In genomic region chr12:30244194-30244593, GRCm38 (mm10) we compare ENCODE assay signal across 10 mouse cellular contexts.
DNase-seq lines count a peak whose midpoint lies in the region; ATAC-seq and TF ChIP-seq lines count a peak whose summit lies in the region.
"Had no signal": no experiment of that assay in that cellular context is flagged by ENCODE, and none has a peak within 500 bp of the region (broad histone marks: within the 10 kb centered on the region; RNA-seq: fewer than 3 reads in every experiment).

No protein-coding gene starts in this region.

- 0 out of 2 replicates have a peak, but pooled peaks cover 3% of the 10 kb centered on the region for H3K4me1 ChIP-seq in embryonic facial prominence, embryonic 14.5 days (ENCODE audit: control insufficient read depth, insufficient read depth, low read length)
- H3K4me1 ChIP-seq in embryonic facial prominence, embryonic 10.5 days: no peaks in the 10 kb centered on the region
- H3K4me1 ChIP-seq in lung, embryonic 14.5 days (ENCODE audit: insufficient read depth): no peaks in the 10 kb centered on the region
- H3K4me1 ChIP-seq: limb, embryonic 15.5 days had no signal

- TF ChIP-seq CTCF in lung, embryonic 14.5 days (IDR thresholded peaks at IDR 0.05; ENCODE audit: low read depth): no peak

- H3K4me2 ChIP-seq in embryonic facial prominence, embryonic 14.5 days (ENCODE audit: low read depth, low read length): no peak overlapping the region
- no peak overlapping the region for H3K4me2 ChIP-seq in lung, embryonic 14.5 days
- H3K4me2 ChIP-seq: limb, embryonic 15.5 days had no signal

- no peaks in the 10 kb centered on the region for H3K27me3 ChIP-seq in embryonic facial prominence, embryonic 14.5 days (replicated peaks; ENCODE audit: control insufficient read depth, insufficient read depth, low read length)
- no peaks in the 10 kb centered on the region for H3K27me3 ChIP-seq in embryonic facial prominence, embryonic 10.5 days (replicated peaks; ENCODE audit: low read depth, poor library complexity, severe bottlenecking)
- H3K27me3 ChIP-seq in lung, embryonic 14.5 days (ENCODE audit: insufficient read depth, low read length): no peaks in the 10 kb centered on the region
- H3K27me3 ChIP-seq: limb, embryonic 15.5 days had no signal

- H3K9ac ChIP-seq in embryonic facial prominence, embryonic 14.5 days (ENCODE audit: low read depth, low read length): no peak overlapping the region
- no peak overlapping the region for H3K9ac ChIP-seq in lung, embryonic 14.5 days
- H3K9ac ChIP-seq: limb, embryonic 15.5 days had no signal

- no peak overlapping the region for H3K27ac ChIP-seq in embryonic facial prominence, embryonic 14.5 days (replicated peaks; ENCODE audit: low read depth, low read length)
- H3K27ac ChIP-seq in embryonic facial prominence, embryonic 10.5 days (replicated peaks): no peak overlapping the region
- H3K27ac ChIP-seq in lung, embryonic 14.5 days (ENCODE audit: low read depth): no peak overlapping the region
- H3K27ac ChIP-seq: limb, embryonic 15.5 days had no signal

- H3K9me3 ChIP-seq in embryonic facial prominence, embryonic 14.5 days (ENCODE audit: control insufficient read depth, low read length): no peaks in the 10 kb centered on the region
- no peaks in the 10 kb centered on the region for H3K9me3 ChIP-seq in embryonic facial prominence, embryonic 10.5 days
- no peaks in the 10 kb centered on the region for H3K9me3 ChIP-seq in lung, embryonic 14.5 days (ENCODE audit: low read depth, low read length)
- H3K9me3 ChIP-seq: limb, embryonic 15.5 days had no signal

- no peak overlapping the region for H3K4me3 ChIP-seq in embryonic facial prominence, embryonic 14.5 days (ENCODE audit: low read depth, low read length)
- no peak overlapping the region for H3K4me3 ChIP-seq in embryonic facial prominence, embryonic 10.5 days
- H3K4me3 ChIP-seq in lung, embryonic 14.5 days (ENCODE audit: low read depth, low read length): no peak overlapping the region
- H3K4me3 ChIP-seq: limb, embryonic 15.5 days; myocyte had no signal

- no peaks in the 10 kb centered on the region for H3K36me3 ChIP-seq in embryonic facial prominence, embryonic 14.5 days (ENCODE audit: control insufficient read depth, insufficient read depth, low read length)
- H3K36me3 ChIP-seq in embryonic facial prominence, embryonic 10.5 days (replicated peaks): no peaks in the 10 kb centered on the region
- no peaks in the 10 kb centered on the region for H3K36me3 ChIP-seq in lung, embryonic 14.5 days (ENCODE audit: insufficient read depth)
- H3K36me3 ChIP-seq: limb, embryonic 15.5 days had no signal

- ATAC-seq in embryonic facial prominence, embryonic 14.5 days (ENCODE audit: low read depth): no peak
- peak; percentile 41; the same call in 1 of the 2 replicates for ATAC-seq in lung, embryonic 14.5 days (ENCODE audit: insufficient read depth)

- WGBS in embryonic facial prominence, embryonic 14.5 days: 66% methylated on average over 2 of the region's 2 CpGs
- WGBS in embryonic facial prominence, embryonic 10.5 days: 84% methylated on average over 2 of the region's 2 CpGs
- WGBS in lung, embryonic 14.5 days: 47% methylated on average over 2 of the region's 2 CpGs

- peak; percentile 55 for DNase-seq in embryonic facial prominence, embryonic 14.5 days (ENCODE audit: low spot score)
- no peak for DNase-seq in embryonic facial prominence, embryonic 10.5 days (ENCODE audit: low spot score)
- DNase-seq in lung, embryonic 14.5 days: peak; percentile 74
- DNase-seq in lung, postnatal 25 days (ENCODE audit: low spot score): no peak
- peak; percentile 44 to 69 for DNase-seq in frontal cortex, adult 2 months (ENCODE audit: extremely low spot score in 1 of 2, low spot score in 1 of 2)
- DNase-seq in lung, postnatal 4 days: peak; percentile 30 to 53
- DNase-seq in neural tube, embryonic 10.5 days (ENCODE audit: extremely low spot score, low spot score): no peak
- DNase-seq in urinary bladder, postnatal 36 days (ENCODE audit: low spot score in 2 of 2): no peak

Comparison
In these comparisons a context has a peak if more than half of its experiments do, and no peak if none do; other contexts are left out.
1. DNase-seq: peak in embryonic facial prominence, embryonic 14.5 days (single experiment), lung, embryonic 14.5 days (single experiment), frontal cortex, adult 2 months (2 of 2) and lung, postnatal 4 days (2 of 2); none in embryonic facial prominence, embryonic 10.5 days (single experiment), lung, postnatal 25 days (single experiment), neural tube, embryonic 10.5 days (single experiment) and urinary bladder, postnatal 36 days (0 of 2).